8 mouse cellular contexts compared by ENCODE assay signal in genomic region chr13:58188412-58188811, GRCm38 (mm10). TPM values are rescaled to one million over a fixed set of nuclear protein-coding genes. Genes with fewer than 3 reads are reported as not detected.
DNase-seq lines count a peak whose midpoint lies in the region; ATAC-seq lines count a peak whose summit lies in the region.

No protein-coding gene starts in this region.

- H3K36me3 ChIP-seq in forebrain, embryonic 10.5 days (replicated peaks) = peaks cover 91% of the 10 kb centered on the region
- H3K36me3 ChIP-seq in forebrain, embryonic 12.5 days (replicated peaks) = peaks cover 60% of the 10 kb centered on the region
- peaks cover 22% of the 10 kb centered on the region for H3K36me3 ChIP-seq in intestine, embryonic 15.5 days
- H3K36me3 ChIP-seq in midbrain, embryonic 15.5 days (replicated peaks) = peaks cover 24% of the 10 kb centered on the region

- H3K4me2 ChIP-seq in forebrain, embryonic 12.5 days = no peak overlapping the region
- no peak overlapping the region for H3K4me2 ChIP-seq in intestine, embryonic 15.5 days (replicated peaks)
- no peak overlapping the region for H3K4me2 ChIP-seq in midbrain, embryonic 15.5 days

- no peak for ATAC-seq in forebrain, embryonic 12.5 days (ENCODE audit: low FRiP score)
- ATAC-seq in intestine, embryonic 15.5 days = peak; percentile 73
- ATAC-seq in midbrain, embryonic 15.5 days (replicated peaks) = peak; percentile 37; the same call in 1 of the 2 replicates

- peak; percentile 84 for DNase-seq in forebrain, embryonic 10.5 days (ENCODE audit: extremely low spot score, low spot score)
- DNase-seq in cerebellum, adult 8-10 months = peak; percentile 89
- peak; percentile 62 to 81 for DNase-seq in frontal cortex, postnatal 14 days (ENCODE audit: low spot score in 2 of 2)
- peak; percentile 83 to 89 for DNase-seq in left cerebral cortex, postnatal 14 days (ENCODE audit: low spot score in 2 of 2)
- DNase-seq in spleen, postnatal 10 days (ENCODE audit: low spot score in 2 of 2) = peak; percentile 88 to 95

- H3K4me3 ChIP-seq in forebrain, embryonic 10.5 days = no peak overlapping the region
- no peak overlapping the region for H3K4me3 ChIP-seq in forebrain, embryonic 12.5 days (replicated peaks)
- H3K4me3 ChIP-seq in intestine, embryonic 15.5 days (replicated peaks) = no peak overlapping the region
- no peak overlapping the region for H3K4me3 ChIP-seq in midbrain, embryonic 15.5 days

- no peaks in the 10 kb centered on the region for H3K9me3 ChIP-seq in forebrain, embryonic 10.5 days
- no peaks in the 10 kb centered on the region for H3K9me3 ChIP-seq in forebrain, embryonic 12.5 days
- no peaks in the 10 kb centered on the region for H3K9me3 ChIP-seq in intestine, embryonic 15.5 days
- H3K9me3 ChIP-seq in midbrain, embryonic 15.5 days = no peaks in the 10 kb centered on the region

- no peak overlapping the region for H3K27ac ChIP-seq in forebrain, embryonic 10.5 days
- no peak overlapping the region for H3K27ac ChIP-seq in forebrain, embryonic 12.5 days
- no peak overlapping the region for H3K27ac ChIP-seq in intestine, embryonic 15.5 days
- H3K27ac ChIP-seq in midbrain, embryonic 15.5 days = no peak overlapping the region

- no peaks in the 10 kb centered on the region for H3K27me3 ChIP-seq in forebrain, embryonic 10.5 days (ENCODE audit: poor library complexity, severe bottlenecking)
- no peaks in the 10 kb centered on the region for H3K27me3 ChIP-seq in forebrain, embryonic 12.5 days
- H3K27me3 ChIP-seq in intestine, embryonic 15.5 days (replicated peaks) = no peaks in the 10 kb centered on the region
- H3K27me3 ChIP-seq in midbrain, embryonic 15.5 days (replicated peaks) = no peaks in the 10 kb centered on the region

- intact Hi-C loops in left cerebral cortex, postnatal 14 days (cut with DNase I) = no loop called here

- no peaks in the 10 kb centered on the region for H3K4me1 ChIP-seq in forebrain, embryonic 10.5 days
- peaks cover 3% of the 10 kb centered on the region; the same call in 1 of the 2 replicates for H3K4me1 ChIP-seq in forebrain, embryonic 12.5 days
- H3K4me1 ChIP-seq in intestine, embryonic 15.5 days (replicated peaks) = no peaks in the 10 kb centered on the region
- no peaks in the 10 kb centered on the region for H3K4me1 ChIP-seq in midbrain, embryonic 15.5 days

- no peak overlapping the region for H3K9ac ChIP-seq in forebrain, embryonic 12.5 days
- no peak overlapping the region for H3K9ac ChIP-seq in intestine, embryonic 15.5 days
- no peak overlapping the region for H3K9ac ChIP-seq in midbrain, embryonic 15.5 days

- 66% methylated on average over 4 of the region's 4 CpGs for WGBS in forebrain, embryonic 10.5 days
- 55% methylated on average over 4 of the region's 4 CpGs for WGBS in forebrain, embryonic 12.5 days
- 60% methylated on average over 4 of the region's 4 CpGs for WGBS in intestine, embryonic 15.5 days
- WGBS in midbrain, embryonic 15.5 days = 71% methylated on average over 4 of the region's 4 CpGs

RNA-seq across cellular contexts. Expression of gene Ubqln1, which starts 27.0 kb away (rescaled TPM):
- polyA plus RNA-seq in forebrain, embryonic 10.5 days (2016; fragmentation: Nextera tagmentation; extraction: Ambion mirVana) = 123 and 133 TPM in 2 replicates
- polyA plus RNA-seq in forebrain, embryonic 12.5 days (2016; fragmentation: Nextera tagmentation; extraction: Ambion mirVana) = 162 and 172 TPM in 2 replicates
- polyA plus RNA-seq in intestine, embryonic 15.5 days (2015; fragmentation: Nextera tagmentation; extraction: Ambion mirVana) = 102 and 107 TPM in 2 replicates
- 100 to 1,000 TPM; 129 to 140 TPM for total RNA-seq in left cerebral cortex, postnatal 14 days (2021)
- polyA plus RNA-seq in midbrain, embryonic 15.5 days (2015; fragmentation: Nextera tagmentation; extraction: Ambion mirVana) = 139 and 146 TPM in 2 replicates

RNA-seq across cellular contexts. Expression of gene Idnk, which starts 31.0 kb away (rescaled TPM):
- polyA plus RNA-seq in forebrain, embryonic 10.5 days (2016; fragmentation: Nextera tagmentation; extraction: Ambion mirVana) = 47.0 and 47.1 TPM in 2 replicates
- polyA plus RNA-seq in forebrain, embryonic 12.5 days (2016; fragmentation: Nextera tagmentation; extraction: Ambion mirVana) = 54.7 and 59.5 TPM in 2 replicates
- 43.0 and 44.0 TPM in 2 replicates for polyA plus RNA-seq in intestine, embryonic 15.5 days (2015; fragmentation: Nextera tagmentation; extraction: Ambion mirVana)
- 10 to 100 TPM; 21.5 to 21.9 TPM for total RNA-seq in left cerebral cortex, postnatal 14 days (2021)
- 60.4 and 60.8 TPM in 2 replicates for polyA plus RNA-seq in midbrain, embryonic 15.5 days (2015; fragmentation: Nextera tagmentation; extraction: Ambion mirVana)
